Mouse (Mus musculus): ENCODE results near the gene Slc30a7.
A peak's percentile ranks its signal among the peaks of the same experiment; 100 is the strongest.

Slc30a7 gene

DNA sequence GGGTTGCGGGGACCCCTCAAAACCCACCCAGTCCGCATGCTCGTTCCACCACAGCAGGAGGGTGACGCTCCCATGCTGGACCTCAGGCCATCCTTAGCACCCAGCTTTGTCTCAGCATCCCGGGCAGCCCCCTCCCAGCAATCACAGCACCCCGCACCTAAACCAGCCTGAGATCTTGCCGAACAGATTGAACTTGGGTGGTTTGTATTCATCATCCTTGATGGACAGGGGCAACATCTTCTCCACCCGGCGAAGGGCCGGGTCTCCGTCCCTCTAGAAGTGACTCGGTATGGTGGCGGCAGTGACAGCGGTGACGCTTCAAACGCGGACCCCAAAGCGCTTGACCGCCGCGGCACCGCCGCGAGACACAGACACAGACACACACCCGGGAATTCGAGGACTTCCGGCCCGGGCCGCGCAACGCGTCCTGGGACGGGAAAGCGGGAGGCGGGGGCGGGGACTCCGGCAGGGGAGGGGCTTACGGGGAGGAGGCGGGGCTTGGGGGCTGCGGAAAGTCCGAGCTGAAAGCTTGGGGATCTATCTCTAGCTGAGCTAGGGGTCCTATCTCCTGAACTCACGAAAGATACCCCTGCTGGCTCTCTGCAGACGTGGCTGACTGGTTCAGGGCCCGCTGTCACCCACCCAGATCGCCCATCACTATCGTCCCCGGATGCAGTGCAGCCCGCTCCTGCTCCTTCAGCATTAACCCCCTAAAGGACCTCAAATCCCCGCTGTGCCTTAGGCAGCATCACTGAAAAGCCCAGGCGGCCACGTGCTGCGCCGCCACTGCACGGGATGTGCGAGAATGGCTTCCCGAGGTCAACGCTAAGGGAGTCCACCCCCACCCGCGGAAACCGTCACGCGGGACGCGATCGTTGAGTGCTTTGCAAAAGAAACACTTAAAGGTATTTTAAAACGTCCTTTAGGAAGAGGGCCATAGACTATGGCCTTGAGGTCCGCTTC, at the start of gene Slc30a7, which contains the start of gene Extl2:
Gene Slc30a7 (minus strand): TSS at position 429 of the 963 bp plus-strand sequence.
Gene Extl2 (plus strand): TSS at position 485 of the 963 bp plus-strand sequence.
- peak; percentile 81 for DNase-seq

- DNase-seq, result no peak
Observed at GRCm38 (mm10) chr3:116047034-116047433, 39.8 kb upstream of the Slc30a7 start.

GRCm38 (mm10) chr3:116046000-116046399, 38.8 kb upstream of the Slc30a7 start:
- no peak for DNase-seq

GRCm38 (mm10) chr3:116040776-116041175, 33.6 kb upstream of the Slc30a7 start:
- DNase-seq, result peak; percentile 19

- peak; percentile 70 for DNase-seq
Observed at GRCm38 (mm10) chr3:116033871-116034222, 26.6 kb upstream of the Slc30a7 start.

GRCm38 (mm10) chr3:116033218-116033870, 26.1 kb upstream of the Slc30a7 start:
- no peak for DNase-seq

GRCm38 (mm10) chr3:116030152-116030788, 23.1 kb upstream of the Slc30a7 start:
- DNase-seq, result no peak

- no peak for DNase-seq
Observed at GRCm38 (mm10) chr3:116026996-116027395, 19.8 kb upstream of the Slc30a7 start.

DNA sequence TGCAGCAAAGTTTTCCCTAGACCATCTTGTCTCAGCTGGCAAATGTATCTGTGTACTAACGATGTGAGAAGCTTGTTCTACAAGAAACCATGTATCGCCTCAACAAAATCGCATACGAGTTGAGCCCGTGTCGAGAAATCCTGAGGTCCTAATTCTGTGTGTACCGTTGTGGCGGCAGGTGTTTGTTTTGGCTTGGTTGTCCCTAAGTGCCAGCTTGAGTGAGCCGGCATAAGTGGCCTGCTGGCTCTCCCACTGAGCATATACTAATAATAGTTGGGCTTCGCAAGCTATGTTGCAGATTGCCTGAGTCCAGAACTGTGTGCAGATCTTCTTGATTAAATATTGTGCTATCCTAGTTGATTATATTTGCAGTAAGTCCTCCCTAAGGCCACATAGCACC, 18.5 kb upstream of the Slc30a7 start:
- no peak for DNase-seq

DNA sequence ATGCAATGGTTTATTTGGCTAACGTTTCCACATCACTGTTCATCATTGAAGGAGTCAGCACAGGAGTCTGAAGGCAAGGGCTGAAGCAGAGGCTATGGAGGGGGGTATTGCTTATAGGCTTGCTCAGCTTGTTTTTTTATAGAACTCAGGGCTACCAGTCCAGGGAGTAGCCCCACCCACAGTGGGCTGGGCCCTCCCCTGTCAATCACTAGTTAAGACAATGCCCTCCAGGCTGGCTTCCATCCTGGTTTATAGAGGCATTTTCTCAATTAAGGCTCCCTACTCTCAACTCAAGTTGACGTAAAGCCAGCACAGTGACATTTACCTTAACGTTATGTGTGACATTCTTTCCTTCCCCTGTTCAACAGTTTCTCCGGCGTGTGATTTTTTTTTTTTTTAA, 17.5 kb upstream of the Slc30a7 start:
- no peak for DNase-seq

DNA sequence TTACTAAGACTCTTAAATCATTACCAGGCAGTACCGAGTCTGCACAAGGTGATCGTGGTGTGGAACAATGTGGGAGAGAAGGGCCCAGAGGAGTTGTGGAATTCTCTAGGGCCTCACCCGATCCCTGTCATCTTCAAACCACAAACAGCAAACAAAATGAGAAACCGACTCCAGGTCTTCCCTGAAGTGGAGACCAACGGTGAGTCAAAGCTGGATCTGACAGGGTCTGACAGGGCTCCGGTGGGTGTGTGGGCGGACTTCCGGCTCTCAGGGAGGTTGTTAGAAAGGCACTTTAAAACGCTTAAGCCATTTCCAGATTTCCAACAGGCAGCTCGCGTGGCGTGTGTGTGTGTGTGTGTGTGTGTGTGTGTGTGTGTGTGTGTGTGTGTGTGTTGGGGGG, 17.0 kb upstream of the Slc30a7 start:
- no peak for DNase-seq

DNA sequence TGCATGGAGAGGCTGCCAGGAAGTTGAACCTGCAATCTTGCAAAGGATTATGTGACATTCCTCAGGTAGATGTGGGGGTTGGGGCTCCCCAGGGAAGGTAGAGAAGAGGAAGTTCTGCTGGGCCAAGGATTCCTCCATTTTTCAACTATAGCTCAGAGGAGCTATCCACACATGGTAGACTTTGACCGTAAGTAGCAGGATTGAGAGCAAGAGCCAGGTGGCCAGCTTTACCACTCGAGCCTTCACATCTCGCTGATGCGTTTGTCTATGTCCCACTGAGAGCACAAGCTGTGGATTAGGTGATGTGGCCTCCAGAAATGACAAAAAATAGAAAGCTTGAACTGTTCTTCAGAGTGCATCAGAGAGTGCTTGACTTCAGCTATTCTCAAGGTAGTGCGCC, 11.9 kb upstream of the Slc30a7 start:
- DNase-seq, result no peak

- DNase-seq, result no peak
Observed at GRCm38 (mm10) chr3:116018606-116019005, 11.4 kb upstream of the Slc30a7 start.

- no peak for DNase-seq
Observed at GRCm38 (mm10) chr3:116016116-116016515, 8.9 kb upstream of the Slc30a7 start.

GRCm38 (mm10) chr3:116014901-116015300, 7.7 kb upstream of the Slc30a7 start:
- DNase-seq, result no peak

GRCm38 (mm10) chr3:116009622-116010344, 2.6 kb upstream of the Slc30a7 start:
- DNase-seq, result no peak

- DNase-seq, result peak; percentile 87
Observed at GRCm38 (mm10) chr3:116007941-116008440, 785 bp upstream of the Slc30a7 start.

- DNase-seq, result no peak
Observed at GRCm38 (mm10) chr3:116006284-116006977, 775 bp downstream of the Slc30a7 start.

- DNase-seq, result no peak
Observed at GRCm38 (mm10) chr3:115996929-115997328, 10.3 kb downstream of the Slc30a7 start.

DNA sequence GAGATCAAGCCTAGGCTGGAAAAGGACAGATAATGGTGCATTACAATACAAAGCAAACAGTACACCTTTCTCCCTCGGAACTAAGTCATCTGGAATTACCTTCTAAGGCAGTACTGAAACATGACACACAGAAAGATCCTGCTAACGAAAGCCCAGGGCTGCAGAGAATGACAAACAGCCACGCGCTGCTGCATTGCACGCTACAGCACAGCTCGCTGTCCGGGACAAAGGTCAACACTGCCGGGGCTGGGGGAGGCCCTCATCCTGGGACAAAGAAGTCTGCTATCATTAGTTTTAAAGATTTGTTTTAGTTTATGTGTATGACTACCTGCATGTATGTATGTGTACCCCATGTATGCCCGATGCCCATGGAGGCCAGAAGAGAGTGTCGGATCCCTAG, 14.2 kb downstream of the Slc30a7 start:
- DNase-seq, result no peak

GRCm38 (mm10) chr3:115992588-115992987, 14.6 kb downstream of the Slc30a7 start:
- DNase-seq, result no peak

- no peak for DNase-seq
Observed at GRCm38 (mm10) chr3:115992103-115992502, 15.1 kb downstream of the Slc30a7 start.
